Mouse (Mus musculus): ENCODE results near the gene Llgl2. TPM values are rescaled to one million over a fixed set of nuclear protein-coding genes. Genes with fewer than 3 reads are reported as not detected.

Llgl2 gene
- polyA plus RNA-seq, 1 experiment from 2014 or later = 6.1 TPM

- Histone ChIP-seq H3K9me3 (replicated peaks) (no peaks in the 10 kb centered on the region), H3K27me3 (no peaks in the 10 kb centered on the region), H3K4me1 (no peaks in the 10 kb centered on the region), H3K4me3 (no peak overlapping the region), H3K4me2 (replicated peaks) (no peak overlapping the region), H3K9ac (no peak overlapping the region), H3K36me3 (peaks cover 96% of the 10 kb centered on the region), H3K27ac (no peak overlapping the region)
- 89% methylated on average over 14 of the region's 14 CpGs for WGBS
- ATAC-seq (ENCODE audit: low FRiP score) = no peak
Measured at GRCm38 (mm10) chr11:115792353-115792752, 31.5 kb upstream of the Llgl2 start.

- Histone ChIP-seq H3K27me3 (no peaks in the 10 kb centered on the region), H3K4me3 (no peak overlapping the region), H3K36me3 (peaks cover 98% of the 10 kb centered on the region), H3K4me2 (replicated peaks) (no peak overlapping the region), H3K9me3 (replicated peaks) (no peaks in the 10 kb centered on the region), H3K9ac (no peak overlapping the region), H3K27ac (no peak overlapping the region), H3K4me1 (no peaks in the 10 kb centered on the region)
- WGBS = 84% methylated on average over 14 of the region's 15 CpGs
- ATAC-seq (ENCODE audit: low FRiP score) = no peak
Measured at GRCm38 (mm10) chr11:115796898-115797297, 27.0 kb upstream of the Llgl2 start.

- Histone ChIP-seq H3K27me3 (no peaks in the 10 kb centered on the region), H3K4me2 (replicated peaks) (no peak overlapping the region), H3K4me3 (no peak overlapping the region), H3K36me3 (peaks cover 98% of the 10 kb centered on the region), H3K27ac (no peak overlapping the region), H3K9ac (no peak overlapping the region), H3K9me3 (replicated peaks) (no peaks in the 10 kb centered on the region), H3K4me1 (no peaks in the 10 kb centered on the region)
- 92% methylated on average over 9 of the region's 9 CpGs for WGBS
- ATAC-seq (ENCODE audit: low FRiP score) = no peak
Measured at GRCm38 (mm10) chr11:115797665-115798064, 26.2 kb upstream of the Llgl2 start.

GRCm38 (mm10) chr11:115800981-115801380 is 22.9 kb upstream of the Llgl2 start:
- Histone ChIP-seq H3K9ac (no peak overlapping the region), H3K4me2 (replicated peaks) (no peak overlapping the region), H3K27ac (no peak overlapping the region), H3K4me3 (no peak overlapping the region), H3K9me3 (replicated peaks) (no peaks in the 10 kb centered on the region), H3K27me3 (no peaks in the 10 kb centered on the region), H3K4me1 (no peaks in the 10 kb centered on the region), H3K36me3 (peaks cover 89% of the 10 kb centered on the region)
- no peak for ATAC-seq (ENCODE audit: low FRiP score)
- WGBS = 90% methylated on average over 18 of the region's 18 CpGs

- H3K4me2 ChIP-seq (replicated peaks) = no peak overlapping the region
- 91% methylated on average over 24 of the region's 24 CpGs for WGBS
- no peak overlapping the region for H3K9ac ChIP-seq
- H3K36me3 ChIP-seq = peaks cover 81% of the 10 kb centered on the region
- no peak overlapping the region for H3K4me3 ChIP-seq
- H3K27me3 ChIP-seq = no peaks in the 10 kb centered on the region
- H3K27ac ChIP-seq = no peak overlapping the region
- no peak for ATAC-seq (ENCODE audit: low FRiP score)
- H3K9me3 ChIP-seq (replicated peaks) = no peaks in the 10 kb centered on the region
- H3K4me1 ChIP-seq = peaks cover 13% of the 10 kb centered on the region
Measured at GRCm38 (mm10) chr11:115803072-115803709, 20.7 kb upstream of the Llgl2 start.

GRCm38 (mm10) chr11:115805005-115805404 is 18.8 kb upstream of the Llgl2 start:
- no peaks in the 10 kb centered on the region for H3K9me3 ChIP-seq (replicated peaks)
- no peak overlapping the region for H3K4me3 ChIP-seq
- H3K4me1 ChIP-seq = peaks cover 31% of the 10 kb centered on the region
- no peak overlapping the region for H3K9ac ChIP-seq
- H3K27me3 ChIP-seq = no peaks in the 10 kb centered on the region
- H3K4me2 ChIP-seq (replicated peaks) = no peak overlapping the region
- WGBS = 95% methylated on average over 7 of the region's 7 CpGs
- ATAC-seq (ENCODE audit: low FRiP score) = no peak
- no peak overlapping the region for H3K27ac ChIP-seq
- peaks cover 65% of the 10 kb centered on the region for H3K36me3 ChIP-seq

- no peak for ATAC-seq (ENCODE audit: low FRiP score)
- 94% methylated on average over 10 of the region's 10 CpGs for WGBS
- Histone ChIP-seq H3K4me2 (replicated peaks) (no peak overlapping the region), H3K27me3 (no peaks in the 10 kb centered on the region), H3K36me3 (peaks cover 59% of the 10 kb centered on the region), H3K27ac (no peak overlapping the region), H3K9me3 (replicated peaks) (no peaks in the 10 kb centered on the region), H3K9ac (no peak overlapping the region; the same call in 1 of the 2 replicates), H3K4me3 (no peak overlapping the region), H3K4me1 (peaks cover 42% of the 10 kb centered on the region)
Measured at GRCm38 (mm10) chr11:115806154-115806553, 17.7 kb upstream of the Llgl2 start.

GRCm38 (mm10) chr11:115807306-115807705 is 16.5 kb upstream of the Llgl2 start:
- ATAC-seq (ENCODE audit: low FRiP score) = peak; percentile 56
- Histone ChIP-seq H3K4me3 (no peak overlapping the region), H3K27me3 (no peaks in the 10 kb centered on the region), H3K4me1 (peaks cover 54% of the 10 kb centered on the region), H3K36me3 (peaks cover 52% of the 10 kb centered on the region), H3K9me3 (replicated peaks) (no peaks in the 10 kb centered on the region), H3K27ac (peak overlapping the region; percentile 80), H3K4me2 (replicated peaks) (peak overlapping the region; percentile 24; the same call in 1 of the 2 replicates), H3K9ac (peak overlapping the region; percentile 38; the same call in 1 of the 2 replicates)
- WGBS = 59% methylated on average over 6 of the region's 6 CpGs

- H3K9me3 ChIP-seq (replicated peaks) = no peaks in the 10 kb centered on the region
- no peak overlapping the region for H3K4me3 ChIP-seq
- H3K27ac ChIP-seq = peak overlapping the region; percentile 80
- 57% methylated on average over 11 of the region's 11 CpGs for WGBS
- no peaks in the 10 kb centered on the region for H3K27me3 ChIP-seq
- H3K9ac ChIP-seq = 0 out of 2 replicates have a peak overlapping the region, but pooled peaks have one; percentile 35
- no peak for ATAC-seq (ENCODE audit: low FRiP score)
- H3K4me2 ChIP-seq (replicated peaks) = peak overlapping the region; percentile 83; the same call in 1 of the 2 replicates
- peaks cover 46% of the 10 kb centered on the region for H3K36me3 ChIP-seq
- H3K4me1 ChIP-seq = peaks cover 60% of the 10 kb centered on the region
Measured at GRCm38 (mm10) chr11:115807971-115808370, 15.9 kb upstream of the Llgl2 start.

- Histone ChIP-seq H3K4me2 (replicated peaks) (peak overlapping the region; percentile 83), H3K4me3 (peak overlapping the region; percentile 8; the same call in 1 of the 2 replicates), H3K4me1 (peaks cover 62% of the 10 kb centered on the region), H3K27me3 (no peaks in the 10 kb centered on the region), H3K36me3 (peaks cover 37% of the 10 kb centered on the region), H3K9ac (peak overlapping the region; percentile 35; the same call in 1 of the 2 replicates), H3K9me3 (replicated peaks) (no peaks in the 10 kb centered on the region), H3K27ac (peak overlapping the region; percentile 80)
- ATAC-seq (ENCODE audit: low FRiP score) = 0 out of 2 replicates have a peak, but pooled peaks have one; percentile 7
- 54% methylated on average over 10 of the region's 10 CpGs for WGBS
Measured at GRCm38 (mm10) chr11:115808696-115809310, 15.0 kb upstream of the Llgl2 start.

- H3K9me3 ChIP-seq (replicated peaks) = no peaks in the 10 kb centered on the region
- ATAC-seq (ENCODE audit: low FRiP score) = no peak
- peak overlapping the region; percentile 80 for H3K27ac ChIP-seq
- H3K27me3 ChIP-seq = no peaks in the 10 kb centered on the region
- peaks cover 62% of the 10 kb centered on the region for H3K4me1 ChIP-seq
- H3K4me3 ChIP-seq = no peak overlapping the region
- WGBS = 60% methylated on average over 8 of the region's 8 CpGs
- H3K4me2 ChIP-seq (replicated peaks) = peak overlapping the region; percentile 83
- H3K9ac ChIP-seq = peak overlapping the region; percentile 35; the same call in 1 of the 2 replicates
- H3K36me3 ChIP-seq = peaks cover 34% of the 10 kb centered on the region
Measured at GRCm38 (mm10) chr11:115809311-115809781, 14.5 kb upstream of the Llgl2 start.

GRCm38 (mm10) chr11:115810377-115810776 is 13.5 kb upstream of the Llgl2 start:
- Histone ChIP-seq H3K9me3 (replicated peaks) (no peaks in the 10 kb centered on the region), H3K9ac (no peak overlapping the region), H3K4me3 (0 out of 2 replicates have a peak overlapping the region, but pooled peaks have one; percentile 0), H3K27ac (peak overlapping the region; percentile 40; the same call in 1 of the 2 replicates), H3K36me3 (peaks cover 25% of the 10 kb centered on the region), H3K4me1 (peaks cover 65% of the 10 kb centered on the region), H3K4me2 (replicated peaks) (peak overlapping the region; percentile 83), H3K27me3 (no peaks in the 10 kb centered on the region)
- no peak for ATAC-seq (ENCODE audit: low FRiP score)
- 85% methylated on average over 14 of the region's 14 CpGs for WGBS
